In genomic region chr10:23971256-23971655, GRCm38 (mm10) we compare ENCODE assay signal across 28 mouse cellular contexts. TPM values are rescaled to one million over a fixed set of nuclear protein-coding genes. Genes with fewer than 3 reads are reported as not detected.
DNase-seq lines count a peak whose midpoint lies in the region; ATAC-seq lines count a peak whose summit lies in the region.
"Had no signal": no experiment of that assay in that cellular context is flagged by ENCODE, and none has a peak within 500 bp of the region (broad histone marks: within the 10 kb centered on the region; RNA-seq: fewer than 3 reads in every experiment).

No protein-coding gene starts in this region.

- DNase-seq in cerebellum, adult 9-11 months: no peak
- peak; percentile 51 to 65 for DNase-seq in cerebellum, postnatal 14 days
- no peak for DNase-seq in cerebellum, adult 8-10 months
- peak; percentile 36 for DNase-seq in heart, adult 11 months
- DNase-seq: adrenal gland, adult 8-10 months; adrenal gland, postnatal 14 days; adrenal gland, postnatal 36 days; B cell, adult 2 months; cerebellum, adult 11-12 months; cerebellum, adult 9-10 months; embryo, embryonic 11 days had no signal

- H3K4me2 ChIP-seq in heart, embryonic 11.5 days: no peak overlapping the region
- H3K4me2 ChIP-seq: embryonic facial prominence, embryonic 13.5 days; embryonic facial prominence, embryonic 15.5 days; forebrain, embryonic 12.5 days had no signal

- no peaks in the 10 kb centered on the region for H3K27me3 ChIP-seq in heart, embryonic 11.5 days (ENCODE audit: control insufficient read depth, insufficient read depth, low read length)
- H3K27me3 ChIP-seq: CH12.LX; embryonic facial prominence, embryonic 13.5 days; embryonic facial prominence, embryonic 15.5 days; forebrain, embryonic 12.5 days had no signal

- no peaks in the 10 kb centered on the region for H3K36me3 ChIP-seq in heart, embryonic 11.5 days (ENCODE audit: control insufficient read depth, insufficient read depth, low read length)
- H3K36me3 ChIP-seq: embryonic facial prominence, embryonic 13.5 days; embryonic facial prominence, embryonic 15.5 days; forebrain, embryonic 10.5 days; forebrain, embryonic 12.5 days; G1E had no signal

- 74% methylated on average over 5 of the region's 5 CpGs for WGBS in heart, embryonic 11.5 days (ENCODE audit: insufficient replicate concordance)

- no peaks in the 10 kb centered on the region for H3K4me1 ChIP-seq in heart, embryonic 11.5 days (ENCODE audit: control insufficient read depth, insufficient read depth, low read length)
- H3K4me1 ChIP-seq: embryonic facial prominence, embryonic 13.5 days; embryonic facial prominence, embryonic 15.5 days; forebrain, embryonic 10.5 days; forebrain, embryonic 12.5 days had no signal

- peak; percentile 67; the same call in 1 of the 2 replicates for ATAC-seq in cerebellum, adult (ENCODE audit: insufficient number of reproducible peaks, low FRiP score, low TSS enrichment)
- ATAC-seq in heart, embryonic 11.5 days (replicated peaks; ENCODE audit: insufficient number of reproducible peaks, low FRiP score, low TSS enrichment): no peak
- ATAC-seq: activated CD4-positive, CD25-positive, alpha-beta regulatory T cell, adult 4 months; CD4-positive, CD25-positive, alpha-beta regulatory T cell, adult 4 months; forebrain, embryonic 14.5 days; forebrain, embryonic 16.5 days; Patski had no signal

- no peak overlapping the region for H3K9ac ChIP-seq in heart, embryonic 11.5 days (ENCODE audit: low read depth, low read length)
- H3K9ac ChIP-seq: embryonic facial prominence, embryonic 13.5 days; embryonic facial prominence, embryonic 15.5 days; forebrain, embryonic 12.5 days had no signal

- H3K27ac ChIP-seq in heart, embryonic 11.5 days (ENCODE audit: low read depth, low read length): no peak overlapping the region
- H3K27ac ChIP-seq: embryonic facial prominence, embryonic 13.5 days; embryonic facial prominence, embryonic 15.5 days; forebrain, embryonic 10.5 days; forebrain, embryonic 12.5 days had no signal

- no peaks in the 10 kb centered on the region for H3K9me3 ChIP-seq in heart, embryonic 11.5 days (replicated peaks; ENCODE audit: control insufficient read depth, low read length)
- H3K9me3 ChIP-seq: embryonic facial prominence, embryonic 13.5 days; embryonic facial prominence, embryonic 15.5 days; forebrain, embryonic 10.5 days; forebrain, embryonic 12.5 days; G1E had no signal

- no peak overlapping the region for H3K4me3 ChIP-seq in heart, embryonic 11.5 days (ENCODE audit: low read depth, low read length)
- H3K4me3 ChIP-seq: embryonic facial prominence, embryonic 13.5 days; embryonic facial prominence, embryonic 15.5 days; erythroblast, embryonic 14.5 days; forebrain, embryonic 10.5 days; forebrain, embryonic 12.5 days had no signal

RNA-seq across cellular contexts. Expression of gene Taar5, which starts 0.8 kb away (rescaled TPM):
- polyA plus RNA-seq in heart, embryonic 11.5 days (2014; fragmentation: Nextera tagmentation; extraction: Ambion mirVana): not detected in 2 replicates
- polyA plus RNA-seq: activated CD4-positive, CD25-positive, alpha-beta regulatory T cell, adult 4 months; brain, embryonic 14.5 days; CD4-positive, CD25-positive, alpha-beta regulatory T cell, adult 4 months; embryonic facial prominence, embryonic 11.5 days; embryonic facial prominence, embryonic 13.5 days; embryonic facial prominence, embryonic 15.5 days; forebrain, embryonic 10.5 days; forebrain, embryonic 12.5 days; forebrain, embryonic 14.5 days; forebrain, embryonic 16.5 days; frontal cortex, adult 2 months; G1E; Patski had no signal

RNA-seq across cellular contexts. Expression of gene Taar4, which starts 11.0 kb away (rescaled TPM):
- polyA plus RNA-seq in heart, embryonic 11.5 days (2014; fragmentation: Nextera tagmentation; extraction: Ambion mirVana): not detected in 2 replicates
- polyA plus RNA-seq: activated CD4-positive, CD25-positive, alpha-beta regulatory T cell, adult 4 months; brain, embryonic 14.5 days; CD4-positive, CD25-positive, alpha-beta regulatory T cell, adult 4 months; embryonic facial prominence, embryonic 11.5 days; embryonic facial prominence, embryonic 13.5 days; embryonic facial prominence, embryonic 15.5 days; erythroblast, embryonic 14.5 days; forebrain, embryonic 10.5 days; forebrain, embryonic 12.5 days; forebrain, embryonic 14.5 days; forebrain, embryonic 16.5 days; frontal cortex, adult 2 months; G1E; Patski had no signal

RNA-seq across cellular contexts. Expression of gene Taar6, which starts 14.2 kb away (rescaled TPM):
- polyA plus RNA-seq in heart, embryonic 11.5 days (2014; fragmentation: Nextera tagmentation; extraction: Ambion mirVana): not detected in 2 replicates
- polyA plus RNA-seq: activated CD4-positive, CD25-positive, alpha-beta regulatory T cell, adult 4 months; brain, embryonic 14.5 days; CD4-positive, CD25-positive, alpha-beta regulatory T cell, adult 4 months; embryonic facial prominence, embryonic 11.5 days; embryonic facial prominence, embryonic 13.5 days; embryonic facial prominence, embryonic 15.5 days; erythroblast, embryonic 14.5 days; forebrain, embryonic 10.5 days; forebrain, embryonic 12.5 days; forebrain, embryonic 14.5 days; forebrain, embryonic 16.5 days; frontal cortex, adult 2 months; G1E; Patski had no signal

RNA-seq across cellular contexts. Expression of gene Taar3, which starts 21.9 kb away (rescaled TPM):
- not detected in 2 replicates for polyA plus RNA-seq in heart, embryonic 11.5 days (2014; fragmentation: Nextera tagmentation; extraction: Ambion mirVana)
- polyA plus RNA-seq: activated CD4-positive, CD25-positive, alpha-beta regulatory T cell, adult 4 months; brain, embryonic 14.5 days; CD4-positive, CD25-positive, alpha-beta regulatory T cell, adult 4 months; embryonic facial prominence, embryonic 11.5 days; embryonic facial prominence, embryonic 13.5 days; embryonic facial prominence, embryonic 15.5 days; erythroblast, embryonic 14.5 days; forebrain, embryonic 10.5 days; forebrain, embryonic 12.5 days; forebrain, embryonic 14.5 days; forebrain, embryonic 16.5 days; frontal cortex, adult 2 months; G1E; Patski had no signal

RNA-seq across cellular contexts. Expression of gene Taar7a, which starts 22.0 kb away (rescaled TPM):
- polyA plus RNA-seq in heart, embryonic 11.5 days (2014; fragmentation: Nextera tagmentation; extraction: Ambion mirVana): not detected in 2 replicates
- polyA plus RNA-seq: activated CD4-positive, CD25-positive, alpha-beta regulatory T cell, adult 4 months; brain, embryonic 14.5 days; CD4-positive, CD25-positive, alpha-beta regulatory T cell, adult 4 months; embryonic facial prominence, embryonic 11.5 days; embryonic facial prominence, embryonic 13.5 days; embryonic facial prominence, embryonic 15.5 days; erythroblast, embryonic 14.5 days; forebrain, embryonic 10.5 days; forebrain, embryonic 12.5 days; forebrain, embryonic 14.5 days; forebrain, embryonic 16.5 days; frontal cortex, adult 2 months; G1E; Patski had no signal

Comparison
In these comparisons a context has a peak if more than half of its experiments do, and no peak if none do; other contexts are left out.
1. DNase-seq: peak in cerebellum, postnatal 14 days (2 of 2) and heart, adult 11 months (single experiment); none in cerebellum, adult 9-11 months (single experiment) and cerebellum, adult 8-10 months (single experiment).